Mouse (Mus musculus) granulocyte monocyte progenitor cell, adult 5-6 weeks (primary cell): ENCODE data around the gene Ksr1. TPM values are rescaled to one million over a fixed set of nuclear protein-coding genes. Genes with fewer than 3 reads are reported as not detected.

Experiments used
- ATAC-seq: replicated peaks from 2 replicates; pipeline ENCODE4 v1.8.0; 2016; ENCODE audit warnings: mild to moderate bottlenecking, moderate TSS enrichment, inconsistent platforms; ENCODE audit not compliant: poor library complexity, severe bottlenecking
- total RNA-seq, 2 experiments: library from RNA; stranded (forward) in 1 of 2; stranded (reverse) in 1 of 2; fragments of 200-712, 200-1000 nt in 1 of 2; fragments of >200 nt in 1 of 2; fragmentation: Nextera tagmentation in 1 of 2; gene quantifications; 2 replicates each; pipeline ENCODE4 v1.2.3; 2014 to 2017

The Ksr1 gene
- total RNA-seq, 2 experiments from 2014 or later: 5.4 to 8.1 TPM

DNA sequence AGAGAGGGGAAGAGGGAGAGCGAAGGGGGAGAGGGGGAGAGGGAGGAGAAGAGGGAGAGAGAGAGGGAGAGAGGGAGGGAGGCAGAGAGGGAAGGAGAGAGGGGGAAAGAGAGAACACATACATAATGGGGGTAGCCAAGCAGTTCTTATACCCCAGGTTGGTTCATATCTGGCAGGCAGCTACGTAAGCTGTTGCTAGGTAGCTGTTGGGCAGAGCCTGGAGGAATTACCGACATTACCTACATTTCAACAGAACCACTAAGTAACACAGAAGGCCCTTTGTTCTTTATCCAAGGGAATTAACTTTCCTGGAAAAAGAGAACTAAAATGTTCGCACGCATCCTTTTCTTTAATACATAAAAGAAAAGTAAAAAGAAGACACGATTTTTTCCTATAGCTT, 93.4 kb downstream of the Ksr1 start:
- ATAC-seq: no peak

DNA sequence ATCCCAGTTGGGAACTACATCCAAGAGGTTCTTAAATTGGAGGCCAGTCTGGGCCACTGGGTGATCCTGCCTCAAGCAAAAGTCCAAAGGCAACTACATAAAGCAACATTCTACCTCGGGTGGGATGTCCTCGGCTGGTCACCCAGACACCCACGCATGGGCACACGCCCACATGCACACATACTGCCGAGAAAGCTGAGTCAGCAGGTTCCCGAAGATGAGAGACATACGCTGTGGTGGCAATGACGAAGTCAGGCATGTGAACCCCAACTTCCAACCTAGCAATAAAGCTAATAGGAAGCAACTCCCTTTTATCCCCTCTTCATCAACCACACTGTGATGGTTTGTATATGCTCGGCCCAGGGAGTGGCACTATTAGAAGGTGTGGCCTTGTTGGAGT, 94.7 kb downstream of the Ksr1 start:
- ATAC-seq: no peak

DNA sequence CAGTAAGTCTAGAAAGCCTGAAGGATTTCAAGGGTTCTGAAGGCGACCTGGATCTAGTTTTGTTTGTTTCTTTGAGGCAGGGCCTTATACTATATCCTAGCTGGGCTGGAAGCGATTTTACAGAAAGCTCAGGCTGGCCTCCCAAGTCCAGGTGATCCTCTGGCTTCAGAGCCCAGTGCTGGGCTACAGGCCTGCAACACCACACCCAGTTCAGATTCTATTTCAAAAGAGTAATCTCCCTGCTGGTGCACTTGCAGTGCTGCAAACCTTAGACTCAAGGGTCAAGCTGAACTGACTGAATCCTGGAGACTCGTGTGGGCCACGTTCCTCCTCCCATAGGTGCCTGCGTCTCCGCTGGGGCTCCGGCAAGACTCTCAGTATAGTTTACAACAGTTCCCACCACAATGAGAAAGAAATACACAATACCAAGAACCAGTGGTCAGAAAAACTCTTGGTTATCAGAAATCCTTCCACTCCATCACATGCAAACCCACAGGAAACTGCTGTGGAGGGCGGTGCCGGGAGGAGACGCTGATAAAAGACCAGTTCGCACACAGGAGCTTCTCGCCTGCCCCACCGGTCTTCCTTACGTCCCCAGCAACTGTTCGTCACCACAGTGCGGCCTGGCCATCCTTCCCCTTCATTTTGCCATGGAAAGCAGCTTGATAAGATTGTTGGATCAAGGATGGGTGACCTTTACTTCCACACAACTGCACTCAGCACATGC, 95.3 kb downstream of the Ksr1 start:
- peak; percentile 59 for ATAC-seq

DNA sequence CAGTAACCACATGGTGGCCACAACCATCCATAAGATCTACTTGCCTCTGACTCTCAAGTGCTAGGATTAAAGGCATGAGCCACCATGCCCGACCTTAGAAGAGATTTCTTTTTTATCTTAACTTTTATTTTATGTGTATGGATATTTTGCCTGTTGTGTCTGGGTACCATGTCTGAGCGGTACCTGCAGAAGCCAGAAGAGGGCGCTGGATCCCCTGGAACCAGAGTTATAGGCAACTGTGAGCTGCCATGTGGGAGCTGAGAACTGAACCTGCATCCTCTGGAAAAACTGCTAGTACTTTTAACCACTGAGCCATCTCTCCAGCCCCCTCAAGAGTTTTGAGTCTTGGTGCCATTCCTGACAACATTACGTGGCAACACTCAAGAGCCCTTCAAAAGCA, 97.3 kb downstream of the Ksr1 start:
- no peak for ATAC-seq

DNA sequence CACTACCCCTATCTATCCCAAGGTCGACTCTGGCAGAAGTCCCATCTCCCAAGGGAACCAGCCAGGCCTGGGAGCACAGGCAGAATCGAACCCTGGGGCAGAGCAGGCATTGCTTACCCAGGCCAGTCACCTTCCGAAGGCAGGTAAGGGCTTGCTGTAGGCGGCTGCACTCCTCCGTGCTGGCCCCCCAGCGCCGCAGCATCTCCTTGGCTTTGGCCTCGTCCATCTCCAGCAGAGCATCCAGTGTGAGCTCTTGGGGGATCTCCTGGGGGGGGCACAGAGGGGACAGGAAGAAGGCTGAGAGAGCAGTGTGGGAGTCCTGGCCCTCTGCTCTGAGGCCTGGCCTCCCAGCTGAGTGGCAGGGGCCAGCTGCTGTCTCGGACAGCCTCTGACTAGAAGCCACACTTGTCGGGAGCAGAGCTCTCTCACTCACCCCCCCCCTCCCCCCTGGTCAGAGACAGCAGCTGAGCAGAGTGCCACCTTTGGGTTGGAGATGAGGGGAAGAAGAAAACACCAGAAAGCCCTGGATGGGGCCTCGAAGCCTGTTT, 99.0 kb downstream of the Ksr1 start:
- no peak for ATAC-seq

DNA sequence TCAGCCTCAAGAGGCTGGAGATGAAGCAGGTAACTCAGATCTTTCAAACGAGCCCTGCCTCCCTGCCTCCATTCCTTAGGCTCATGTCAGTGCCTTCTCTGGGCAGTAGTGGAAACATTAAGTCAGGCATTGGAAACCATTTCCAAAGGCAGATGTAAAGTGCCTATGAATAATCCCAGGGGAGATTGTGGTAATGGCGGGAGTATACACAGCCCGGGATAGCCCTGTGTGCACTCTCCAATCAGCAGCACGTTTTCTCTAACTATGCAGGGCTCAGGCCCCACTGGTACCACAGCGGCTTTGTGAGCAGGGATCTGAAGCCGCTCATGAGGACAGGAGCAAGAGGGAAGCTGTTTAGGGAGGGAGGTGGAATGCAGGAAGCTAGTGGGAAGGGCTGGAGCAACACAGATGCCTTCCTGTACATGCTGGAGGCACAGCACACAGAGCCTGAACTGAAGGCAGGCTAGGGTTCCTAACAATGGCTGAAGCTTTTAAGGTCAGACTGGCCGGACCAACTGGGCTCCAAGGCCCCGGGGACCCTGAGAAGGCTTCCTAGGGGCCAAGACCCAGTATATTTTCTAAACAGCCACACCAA, 99.5 kb downstream of the Ksr1 start:
- ATAC-seq: no peak

DNA sequence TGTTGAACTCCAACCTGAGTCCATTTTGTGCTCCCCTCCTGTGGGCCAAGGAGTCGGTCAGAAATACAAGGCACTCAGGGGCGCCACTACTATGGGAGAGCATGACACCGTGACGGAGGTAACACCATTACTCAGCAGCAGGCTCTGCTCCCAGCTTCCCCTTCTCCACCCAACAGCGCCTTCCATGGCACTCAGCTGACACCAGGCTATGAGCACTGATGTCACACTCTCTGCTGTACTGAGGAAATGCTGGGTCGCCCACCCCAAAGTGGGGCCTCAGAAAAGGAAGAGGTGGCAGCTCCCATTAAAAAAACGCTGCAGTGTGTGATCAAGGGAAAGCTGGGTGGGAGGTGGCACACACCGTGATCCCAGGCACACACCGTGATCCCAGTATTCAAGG, 101.0 kb downstream of the Ksr1 start:
- ATAC-seq: peak; percentile 69; the same call in 1 of the 2 replicates

DNA sequence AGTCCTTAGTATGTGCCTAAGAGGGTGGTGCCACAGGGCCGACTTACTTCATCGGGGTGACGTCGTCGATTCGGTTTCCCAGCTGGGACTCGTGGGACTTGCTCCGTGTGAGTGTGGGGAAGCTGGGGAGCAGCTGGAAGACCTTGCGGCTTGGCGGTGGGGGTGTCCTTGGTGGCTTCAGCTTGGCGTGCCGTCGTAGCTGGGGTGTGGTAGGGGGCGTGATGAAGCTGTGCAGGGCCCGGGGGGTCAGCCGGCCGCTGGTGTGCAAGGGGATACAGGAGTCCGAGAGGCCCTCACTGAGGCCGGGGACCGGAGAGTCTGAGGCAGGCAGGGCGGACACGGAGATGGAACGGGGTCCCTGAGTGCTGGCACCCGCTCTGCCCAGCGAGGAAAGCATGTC, 101.4 kb downstream of the Ksr1 start:
- ATAC-seq: no peak

DNA sequence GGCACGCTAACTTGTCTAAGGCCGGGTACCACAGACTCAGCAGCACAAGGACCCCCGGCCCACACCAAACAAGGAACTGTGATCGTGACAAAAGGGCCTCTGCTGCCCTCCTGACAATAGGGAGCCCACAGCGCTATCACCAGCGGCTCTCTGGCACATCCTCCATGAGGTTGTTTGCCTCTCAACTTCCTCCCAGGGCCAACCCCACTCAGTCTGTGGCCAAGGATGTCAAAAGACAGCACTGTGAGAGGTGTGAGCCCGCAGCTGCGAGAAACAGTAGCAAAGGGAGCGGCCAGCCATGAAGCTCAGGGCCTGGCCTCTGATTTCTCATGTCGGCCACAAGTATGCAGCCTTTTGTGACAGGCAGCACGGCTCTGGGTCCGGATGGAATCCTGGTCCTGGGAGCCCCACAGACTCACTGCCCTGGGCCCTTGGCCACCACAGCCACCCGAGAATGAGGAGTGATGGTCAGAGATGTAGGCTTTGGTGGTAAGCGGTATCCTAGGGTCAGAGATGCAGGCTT, 104.2 kb downstream of the Ksr1 start:
- ATAC-seq: peak; percentile 40; the same call in 1 of the 2 replicates

DNA sequence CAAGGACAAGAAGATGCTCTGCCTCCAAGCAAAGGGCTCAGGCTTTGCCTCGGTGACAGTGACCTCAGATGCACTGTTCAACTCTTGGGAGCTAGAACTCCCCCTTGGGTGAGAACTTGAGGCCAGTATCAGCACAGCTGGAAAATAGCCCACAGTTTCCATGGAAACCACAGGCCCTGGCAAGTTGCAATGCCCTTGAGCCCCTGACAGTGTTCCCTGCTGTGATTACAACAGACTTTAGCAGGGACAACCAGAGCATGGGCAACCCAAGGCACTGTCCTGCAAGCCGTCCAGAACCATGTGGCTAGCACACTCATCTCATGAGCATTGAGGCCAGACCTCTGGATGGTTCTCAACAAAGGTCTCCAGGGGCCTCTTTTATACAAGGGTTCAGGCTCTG, 106.7 kb downstream of the Ksr1 start:
- ATAC-seq: no peak

DNA sequence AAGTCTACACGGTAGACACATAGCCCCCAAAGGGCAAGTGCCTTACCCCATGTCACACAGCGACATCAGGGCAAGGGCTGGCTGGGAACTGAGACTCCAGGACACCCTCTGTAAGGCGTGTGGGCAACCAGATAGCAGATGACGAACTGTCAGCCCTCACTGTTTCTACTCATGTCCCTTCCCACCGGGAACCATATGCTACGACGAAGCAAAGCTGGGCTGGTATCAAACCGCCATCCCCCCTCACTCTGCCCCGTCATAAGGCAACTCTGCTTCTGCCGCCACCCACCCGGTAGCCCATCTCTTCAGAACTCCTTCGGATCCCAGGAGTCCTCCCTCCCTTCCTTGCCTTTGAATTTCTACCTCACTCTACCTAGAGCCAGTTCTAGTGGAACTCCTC, 108.7 kb downstream of the Ksr1 start:
- ATAC-seq: no peak

DNA sequence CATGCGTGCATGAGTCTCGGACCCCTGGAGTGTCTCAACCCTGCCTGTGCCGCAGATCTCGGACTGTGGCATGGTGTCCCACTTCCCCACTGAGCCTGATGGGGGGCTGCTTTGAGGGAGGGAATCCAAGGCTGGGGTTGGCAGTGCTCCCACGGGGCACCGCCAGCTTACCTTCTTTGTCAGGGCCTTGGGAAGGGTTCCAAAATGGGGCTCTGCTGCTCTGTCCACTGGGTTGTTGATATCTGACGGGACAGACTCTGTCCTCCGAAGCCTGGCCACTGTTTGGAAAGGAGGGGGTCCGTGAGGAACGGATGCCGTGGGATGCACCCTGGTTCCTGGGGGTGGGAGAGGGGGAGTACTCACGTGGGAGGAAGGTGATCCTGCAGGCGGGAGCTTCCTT, 109.9 kb downstream of the Ksr1 start:
- no peak for ATAC-seq

DNA sequence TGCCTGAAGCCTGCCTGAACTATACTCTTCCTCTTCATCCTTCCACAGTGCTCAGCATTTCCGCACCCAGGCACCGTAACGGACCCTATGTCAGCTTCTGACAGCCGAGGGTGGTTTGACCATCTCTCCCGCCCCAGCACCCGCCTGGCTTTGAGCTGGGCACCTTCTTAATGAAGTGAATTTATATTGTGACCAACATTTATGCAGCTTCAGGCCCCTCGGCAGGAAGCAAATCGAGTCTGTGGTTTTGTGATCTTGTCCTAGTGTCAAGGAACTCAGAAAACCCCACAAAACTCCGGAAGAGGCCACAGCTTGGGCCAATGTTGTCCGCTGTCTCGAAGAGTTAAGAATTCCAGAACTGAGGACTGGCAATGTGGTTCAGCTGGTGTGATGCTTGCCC, 112.6 kb downstream of the Ksr1 start:
- ATAC-seq: peak; percentile 14; the same call in 1 of the 2 replicates

DNA sequence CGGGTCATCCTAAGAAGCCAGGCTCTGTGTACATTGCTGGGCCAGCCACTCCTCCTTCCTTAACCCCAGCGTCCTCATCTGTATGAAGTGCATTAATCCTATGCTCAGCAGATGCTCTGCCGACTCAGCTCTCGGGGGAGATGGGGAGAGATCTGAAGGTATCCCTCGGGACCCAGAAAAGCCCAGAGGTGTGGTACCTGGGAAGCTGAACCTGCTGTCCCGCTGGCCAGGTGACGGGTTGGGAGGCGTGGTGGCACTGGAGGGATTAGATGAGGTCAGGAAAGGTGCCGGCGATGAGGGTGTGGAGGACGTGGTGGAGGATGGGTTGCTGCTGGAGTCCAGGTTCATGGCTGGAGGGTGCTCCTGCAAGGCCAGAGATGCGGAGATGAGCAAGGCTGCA, 113.2 kb downstream of the Ksr1 start:
- no peak for ATAC-seq

DNA sequence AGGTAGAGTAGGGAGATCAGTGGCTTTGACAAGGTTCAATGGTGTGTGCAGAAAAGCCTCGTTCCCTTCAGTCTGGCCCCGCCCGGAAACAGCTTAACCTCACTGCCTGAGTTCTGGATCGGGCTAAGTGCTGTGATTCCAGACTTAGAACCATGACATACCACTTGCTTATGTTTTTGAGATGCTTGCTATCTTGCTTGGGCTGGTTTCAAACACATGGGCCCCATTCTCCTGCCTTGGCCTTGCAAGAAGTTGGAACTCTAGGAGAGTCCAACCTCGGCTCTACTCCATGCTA, 114.8 kb downstream of the Ksr1 start:
- no peak for ATAC-seq

DNA sequence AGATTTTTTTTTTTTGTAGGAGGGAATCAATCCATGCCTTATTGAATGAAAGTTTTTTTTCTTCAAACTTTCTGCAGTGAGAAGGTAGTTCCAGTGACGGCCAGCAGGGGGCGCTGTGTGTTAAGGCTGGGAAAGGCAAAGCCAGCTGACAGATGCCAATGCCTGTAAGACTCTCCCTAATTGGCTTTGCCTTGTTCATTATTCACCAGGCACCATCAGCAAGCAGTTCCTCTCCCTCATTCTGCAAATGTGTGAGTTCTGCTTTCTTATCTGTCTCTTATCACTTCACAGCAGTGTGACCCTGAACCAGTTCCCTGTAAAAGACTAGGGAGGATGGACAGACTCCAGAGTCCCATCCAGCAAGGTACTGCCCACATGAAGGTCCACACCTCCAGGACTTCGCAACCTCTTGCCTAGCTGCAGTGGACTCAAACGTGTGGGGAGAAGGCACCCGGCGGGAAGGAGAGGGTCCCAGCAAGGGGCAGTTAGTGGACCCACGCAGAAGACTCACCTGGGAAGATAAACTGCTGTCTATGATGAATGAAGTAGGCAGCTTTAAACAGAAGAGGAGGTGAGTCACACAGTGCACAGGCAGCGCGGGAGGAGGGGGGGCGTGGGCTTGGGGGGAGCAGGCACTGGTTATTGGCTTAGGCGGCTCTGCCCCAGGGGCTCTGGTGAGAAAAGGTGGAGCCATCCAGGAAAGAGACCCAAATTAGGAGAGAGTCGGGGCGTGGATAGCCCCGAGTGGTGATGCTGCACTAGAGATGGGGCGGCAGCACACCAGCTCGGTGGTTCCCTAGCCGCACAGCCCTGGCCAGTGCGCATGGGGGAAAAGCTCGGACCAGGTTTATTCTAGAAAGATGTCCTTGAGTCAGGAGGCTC, 115.4 kb downstream of the Ksr1 start:
- peak; percentile 50 for ATAC-seq

DNA sequence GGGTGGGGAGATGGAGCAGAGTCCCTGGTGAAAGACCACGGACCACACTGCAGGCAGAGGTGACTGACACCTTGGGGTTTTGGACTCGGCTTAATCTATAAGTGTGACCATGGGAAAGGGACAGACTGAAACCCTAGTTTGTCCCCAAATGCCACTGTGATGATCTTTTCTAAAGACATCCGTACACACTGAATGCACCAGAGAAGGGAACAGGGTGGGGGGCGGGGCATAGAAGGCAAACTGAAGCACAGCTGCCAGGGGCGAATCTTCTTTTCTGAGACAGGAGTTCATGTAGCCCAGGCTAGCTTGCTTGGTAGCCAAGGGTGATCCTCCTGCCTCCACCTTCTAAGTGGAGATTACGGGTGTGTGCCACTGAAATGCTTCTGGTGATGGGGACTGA, 122.5 kb downstream of the Ksr1 start:
- ATAC-seq: peak; percentile 5; the same call in 1 of the 2 replicates

DNA sequence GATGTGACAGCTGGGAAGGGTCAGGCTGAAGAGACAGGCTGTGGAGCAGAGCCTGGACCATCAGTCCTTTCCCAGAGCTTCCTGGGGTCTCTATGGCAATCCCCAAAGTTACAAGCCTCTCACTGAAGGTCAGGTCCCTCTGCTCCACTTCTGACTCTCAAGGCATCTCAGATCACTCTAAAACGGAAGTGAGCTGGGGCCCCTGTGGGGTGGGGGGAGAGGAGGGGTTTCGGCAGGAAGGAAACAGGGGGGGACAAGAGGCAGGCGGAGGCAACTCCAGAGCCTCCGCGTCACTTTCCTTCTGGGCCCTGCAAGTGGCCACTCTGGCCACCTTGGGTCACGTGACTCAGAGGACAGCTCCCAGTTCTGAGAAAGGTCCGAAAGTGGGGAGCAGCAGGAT, 122.9 kb downstream of the Ksr1 start:
- peak; percentile 69 for ATAC-seq

DNA sequence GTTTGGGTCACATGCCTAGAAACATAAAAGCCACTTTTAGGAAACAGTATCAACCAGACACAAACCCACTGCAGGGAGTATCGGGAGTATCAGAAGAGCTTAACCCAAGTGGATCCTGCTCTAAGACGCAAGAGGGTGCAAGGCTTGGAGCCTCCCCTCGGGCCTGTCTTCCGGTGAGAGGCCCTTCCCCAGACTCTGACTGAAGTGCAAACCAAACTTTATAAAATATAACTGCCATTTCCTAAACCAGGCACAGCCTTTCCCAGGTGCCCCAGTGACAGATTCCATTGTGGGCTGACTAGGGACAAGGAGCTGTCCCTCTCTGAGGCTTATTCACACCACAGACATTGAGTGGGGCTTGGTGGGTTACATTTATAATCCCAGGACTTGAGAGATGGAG, 123.4 kb downstream of the Ksr1 start:
- ATAC-seq: no peak

DNA sequence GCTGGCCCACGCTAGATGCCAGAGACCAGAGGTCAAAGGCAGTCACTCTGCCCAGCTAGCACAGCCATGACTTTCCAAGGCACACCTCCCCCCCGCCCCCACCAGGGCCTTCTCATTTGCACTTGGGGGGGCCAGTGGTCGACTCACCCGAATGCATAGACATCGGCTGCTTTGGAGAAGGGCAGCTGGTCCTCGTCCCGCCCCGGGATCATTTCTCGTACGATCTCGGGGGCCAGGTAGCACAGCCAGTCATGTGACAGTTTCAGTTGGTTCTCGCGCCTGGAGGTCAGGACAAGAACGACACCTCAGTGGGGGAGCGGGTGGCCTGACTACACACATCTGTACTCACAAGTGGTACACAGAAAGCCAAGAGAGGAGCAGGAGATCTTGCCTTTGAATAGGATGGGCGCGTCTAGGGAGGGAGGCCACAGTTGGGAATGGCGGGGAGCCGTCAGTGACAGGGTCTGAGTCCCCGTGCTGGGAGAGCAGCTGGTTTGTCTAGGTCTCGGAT, 125.6 kb downstream of the Ksr1 start:
- no peak for ATAC-seq
